Mouse (Mus musculus) adrenal gland, postnatal 10 days (tissue): ENCODE results near the gene Cox8b. TPM values are rescaled to one million over a fixed set of nuclear protein-coding genes. Genes with fewer than 3 reads are reported as not detected.
"Not testable (repeated sequence)": the region's sequence is repeated elsewhere in the genome, so short reads cannot be mapped to it uniquely, and the experiment has no call there.

ENCODE experiments used
- DNase-seq: peaks from one replicate; pipeline ENCODE4 v3.0.0; 2021; ENCODE audit warnings: mixed read lengths
- total RNA-seq, 2 experiments: library from RNA; stranded (reverse); gene quantifications; 2 replicates each; pipeline ENCODE4 v1.2.3; 2021

Cox8b gene
- total RNA-seq, 2 experiments from 2014 or later, result 2,860 to 2,972 TPM

DNA sequence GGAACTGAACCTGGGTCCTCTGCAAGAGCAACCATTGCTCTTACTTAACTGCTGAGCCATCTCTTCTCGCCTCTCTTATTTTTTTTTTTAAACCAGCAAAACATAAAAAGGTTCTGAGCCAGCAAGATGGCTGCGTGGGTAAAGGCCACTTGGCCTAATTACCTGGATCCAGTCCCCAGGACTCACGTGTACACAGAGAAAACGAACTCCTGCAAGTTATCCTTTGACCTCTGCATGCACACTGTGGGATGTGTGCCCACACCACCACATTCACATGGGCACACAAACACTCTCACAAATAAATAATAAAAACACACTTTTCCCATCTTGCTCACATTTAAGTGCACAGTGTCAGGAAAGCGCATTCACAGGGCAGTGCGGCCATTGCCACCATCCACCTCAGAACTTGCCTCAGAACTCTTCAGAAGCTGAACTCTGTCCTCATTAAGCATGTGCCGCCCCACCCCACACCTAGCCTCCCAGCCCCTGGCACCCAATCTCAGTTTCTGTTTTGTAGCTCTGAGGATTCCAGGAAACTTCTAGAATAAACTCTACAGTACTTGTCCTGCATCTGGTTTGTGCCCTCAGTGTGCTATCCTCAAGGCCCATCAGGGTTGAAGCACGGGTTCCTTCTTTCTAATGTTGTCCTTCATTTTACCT, 13.9 kb upstream of the Cox8b start:
- DNase-seq, result no peak

DNA sequence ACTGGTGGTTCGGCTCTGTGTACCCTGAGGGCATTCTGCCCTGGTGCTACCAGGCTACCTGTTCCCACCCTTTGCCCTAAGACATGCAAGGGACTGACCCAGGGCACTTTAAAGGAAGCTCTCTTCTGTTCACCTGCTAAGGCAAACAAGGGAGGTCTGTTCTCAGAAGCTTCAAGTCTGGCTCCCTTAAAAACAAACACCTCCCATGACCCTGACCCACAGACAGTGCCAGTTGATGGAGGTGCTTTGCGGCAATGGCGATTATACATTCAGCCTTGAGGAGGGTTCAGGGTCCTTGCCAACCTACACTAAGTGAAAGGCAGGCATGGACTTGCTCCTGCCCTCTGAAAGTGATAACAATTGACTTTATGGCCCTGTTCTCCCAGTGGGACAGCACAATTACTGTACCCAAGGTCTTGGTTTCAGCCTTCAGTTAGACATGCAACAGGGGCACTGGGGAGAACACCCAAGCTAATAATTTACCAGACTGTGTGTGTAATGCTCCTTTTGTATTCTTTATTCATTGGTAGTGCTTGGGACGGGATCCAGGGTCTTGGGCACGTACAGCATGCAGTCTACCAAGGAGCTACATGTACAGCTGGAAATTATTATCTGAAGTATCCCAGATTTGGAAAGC, 12.7 kb upstream of the Cox8b start:
- no peak for DNase-seq

DNA sequence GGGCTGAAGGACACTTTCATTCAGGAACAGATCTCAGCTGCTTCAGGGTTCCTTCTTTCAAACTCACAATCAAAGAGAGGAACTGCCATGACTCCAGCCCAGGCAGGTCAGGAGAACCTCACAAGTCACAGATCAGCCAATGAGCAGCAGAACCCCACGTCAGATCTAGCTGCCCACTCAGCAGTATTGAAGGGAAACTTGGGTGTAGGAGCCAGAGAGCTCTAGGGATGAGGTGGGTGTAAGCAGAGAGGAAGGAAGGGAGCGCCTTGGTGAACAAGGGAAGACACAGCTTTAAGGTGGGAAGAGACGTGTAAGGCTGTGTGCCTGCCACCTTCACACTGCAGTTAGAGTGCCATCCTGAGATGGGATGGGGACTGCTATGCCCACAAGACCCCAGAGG, 12.0 kb upstream of the Cox8b start:
- no peak for DNase-seq

DNA sequence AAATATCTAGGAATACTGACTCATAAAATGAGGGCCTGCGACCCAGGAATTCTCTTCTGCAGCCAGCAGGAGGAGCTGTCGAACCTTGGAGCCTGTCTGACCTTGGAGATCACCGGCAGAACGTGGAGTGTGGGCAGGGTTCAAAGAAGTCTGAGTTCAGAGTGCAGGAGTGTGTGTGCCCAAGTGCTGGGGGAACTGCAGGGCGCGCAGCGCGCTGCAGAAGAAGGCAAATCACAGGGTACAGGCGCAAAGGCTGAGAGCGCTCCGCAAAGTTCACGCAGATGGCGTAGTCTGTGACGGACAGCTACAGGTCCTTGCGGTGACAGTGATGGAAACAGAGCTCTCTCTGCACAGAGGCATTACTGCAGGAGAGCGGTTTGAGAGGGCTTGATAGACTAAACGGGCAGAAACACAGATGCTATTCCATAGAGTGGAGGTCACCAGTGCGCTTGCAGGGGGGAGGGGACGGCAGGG, 8.4 kb upstream of the Cox8b start:
- DNase-seq, result peak; percentile 89

DNA sequence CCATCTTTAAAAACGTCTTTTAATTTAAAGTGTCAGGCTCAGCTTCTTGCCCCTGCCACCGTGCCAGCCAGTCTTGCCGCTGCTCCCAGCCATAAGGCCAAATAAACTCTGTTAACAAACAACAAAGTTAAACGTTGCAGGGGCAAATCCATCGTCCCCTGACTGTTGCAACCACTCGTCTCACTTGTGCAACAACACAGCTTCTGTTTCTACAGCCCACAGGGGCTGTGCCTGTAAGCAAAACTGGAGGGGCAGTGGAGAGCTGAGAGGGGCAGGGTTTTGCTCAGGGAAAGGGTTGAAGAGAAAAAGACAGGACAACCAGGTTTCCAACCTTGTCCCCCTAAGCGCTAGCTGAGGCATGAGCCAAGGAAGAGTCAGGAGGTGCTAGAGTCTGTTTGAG, 7.9 kb upstream of the Cox8b start:
- peak; percentile 38 for DNase-seq

DNA sequence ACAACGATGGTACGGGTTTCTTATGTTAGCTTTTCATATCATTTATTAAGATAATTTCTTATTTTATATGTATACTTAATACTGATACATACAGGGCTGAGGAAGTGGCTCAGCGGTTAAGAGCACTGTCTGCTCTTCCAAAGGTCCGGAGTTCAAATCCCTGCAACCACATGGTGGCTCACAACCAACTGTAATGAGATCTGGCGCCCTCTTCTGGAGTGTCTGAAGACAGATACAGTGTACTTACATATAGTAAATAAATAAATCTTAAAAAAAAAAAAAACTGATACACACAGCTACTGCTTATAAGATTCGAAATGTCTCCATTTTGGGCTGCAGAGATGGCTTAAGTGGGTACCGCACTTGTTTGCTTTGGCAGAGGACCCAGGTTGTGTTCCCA, 7.5 kb upstream of the Cox8b start:
- no peak for DNase-seq

DNA sequence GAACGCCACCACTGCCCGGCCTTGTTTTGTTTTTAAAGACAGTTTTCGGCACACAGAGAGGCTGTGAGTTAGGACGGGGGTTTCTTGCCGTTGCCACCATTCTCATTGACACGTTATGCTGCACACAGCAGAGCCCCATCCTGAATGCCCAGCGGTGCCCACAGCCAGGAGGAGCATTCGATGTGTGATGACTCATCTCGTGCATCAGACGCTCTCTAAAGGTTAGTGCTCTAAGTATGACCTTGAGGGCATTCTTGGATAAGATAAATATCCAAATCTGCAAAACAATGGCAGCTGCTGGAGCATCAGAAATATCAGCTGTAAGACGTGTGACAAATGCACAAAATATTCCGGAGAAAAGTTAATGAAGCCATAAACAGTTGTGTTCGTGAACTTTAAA, 6.9 kb upstream of the Cox8b start:
- peak; percentile 65 for DNase-seq

DNA sequence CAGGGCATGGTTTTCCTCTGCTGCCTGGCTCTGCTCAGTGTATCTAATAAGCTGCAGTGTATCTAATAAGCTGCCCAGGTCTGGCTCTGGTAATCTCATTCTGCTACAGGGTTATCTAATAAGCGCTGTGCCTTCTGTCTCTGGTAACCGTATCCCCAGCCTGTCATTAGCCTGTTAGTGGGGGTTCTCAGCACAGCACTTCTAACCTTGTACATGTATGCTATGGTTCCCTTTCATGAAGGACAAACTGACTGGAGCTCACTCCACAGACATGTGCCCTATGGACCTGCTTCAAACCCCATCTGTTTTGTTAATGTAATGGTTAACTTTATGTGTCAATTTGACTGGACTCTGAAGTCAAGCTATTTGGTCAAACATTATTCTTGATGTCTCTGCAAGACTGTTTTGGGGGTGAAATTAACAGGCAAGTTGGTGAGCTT, 5.4 kb upstream of the Cox8b start:
- no peak for DNase-seq

DNA sequence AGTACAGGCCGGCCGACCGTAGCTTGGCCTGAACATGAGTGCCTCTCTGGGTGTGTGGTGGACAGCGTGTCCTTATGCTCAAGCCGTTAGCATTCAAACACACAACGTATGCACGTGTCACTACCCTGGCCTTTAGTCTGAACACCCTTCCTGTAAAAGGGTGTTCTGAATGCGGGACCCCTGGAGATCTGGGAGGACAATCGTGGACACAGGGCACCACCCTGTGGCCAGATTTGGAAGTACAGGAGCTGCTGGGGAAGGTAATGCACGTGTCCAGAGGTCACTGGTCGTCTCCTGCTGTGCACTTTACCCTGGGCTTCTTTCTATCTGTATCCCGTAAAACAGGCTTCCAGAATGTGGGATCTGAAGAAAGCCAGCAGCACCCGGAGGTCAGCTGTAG, 3.0 kb upstream of the Cox8b start:
- DNase-seq, result peak; percentile 90

DNA sequence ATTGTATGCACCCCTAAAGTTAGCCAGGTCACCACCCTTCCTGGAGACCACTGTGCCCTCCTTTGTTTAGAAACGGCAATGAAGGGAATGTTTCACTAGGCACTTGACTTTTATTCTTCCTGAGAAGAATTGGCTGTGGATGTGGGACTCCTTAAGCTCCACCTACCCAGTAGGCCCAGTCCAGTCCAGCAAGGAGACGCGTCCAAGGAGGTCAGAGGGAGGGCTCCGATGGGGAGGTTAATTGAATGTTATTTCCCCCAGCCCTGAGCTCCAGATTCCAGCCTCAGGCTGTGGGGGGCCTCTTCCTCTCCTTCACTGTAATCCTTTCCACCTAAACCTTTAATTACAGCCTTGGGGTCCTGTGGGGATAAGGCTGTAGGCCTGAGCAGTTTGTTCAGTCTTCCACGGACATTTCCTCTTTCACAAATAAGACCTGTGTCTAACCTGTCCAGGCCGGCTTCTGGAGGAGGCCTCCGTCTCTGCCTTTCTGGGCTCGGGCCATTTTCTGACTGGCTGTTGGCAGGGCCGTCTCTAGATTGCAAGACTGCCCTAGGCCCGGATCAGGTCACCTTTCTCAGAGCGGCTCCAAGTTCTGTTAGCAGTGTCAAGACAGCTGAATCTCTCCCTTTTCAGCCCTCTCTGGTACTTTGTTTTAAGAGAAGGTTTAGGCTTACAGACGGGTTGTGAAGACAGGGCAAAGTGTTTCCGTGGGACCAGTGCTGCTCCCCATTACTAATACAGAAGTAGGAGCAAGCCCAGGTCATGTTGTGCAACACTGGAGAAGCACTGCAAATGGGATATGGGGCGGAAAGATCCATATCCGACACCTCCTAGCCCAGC, 2.0 kb upstream of the Cox8b start:
- peak; percentile 74 for DNase-seq

DNA sequence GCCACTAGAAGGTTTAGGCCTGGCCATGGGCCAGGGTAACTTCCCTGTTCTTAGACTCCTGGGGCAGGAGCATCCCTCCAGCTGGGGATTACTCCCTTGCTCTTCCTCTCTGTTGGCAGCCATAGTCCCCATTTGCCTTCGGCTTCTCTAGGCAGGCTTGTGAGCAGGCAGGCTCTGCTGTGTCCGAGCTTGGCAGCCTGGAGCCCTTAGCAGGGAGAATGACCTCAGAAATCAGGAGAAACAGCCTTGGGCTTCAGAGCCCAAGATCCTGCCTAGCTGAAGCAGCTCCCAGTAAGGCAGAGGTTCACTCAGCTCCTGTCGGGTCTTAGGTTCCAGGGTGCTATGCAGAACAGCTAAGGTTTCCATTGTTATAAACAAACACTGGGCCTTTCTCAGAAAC, 1.1 kb downstream of the Cox8b start:
- peak; percentile 58 for DNase-seq

DNA sequence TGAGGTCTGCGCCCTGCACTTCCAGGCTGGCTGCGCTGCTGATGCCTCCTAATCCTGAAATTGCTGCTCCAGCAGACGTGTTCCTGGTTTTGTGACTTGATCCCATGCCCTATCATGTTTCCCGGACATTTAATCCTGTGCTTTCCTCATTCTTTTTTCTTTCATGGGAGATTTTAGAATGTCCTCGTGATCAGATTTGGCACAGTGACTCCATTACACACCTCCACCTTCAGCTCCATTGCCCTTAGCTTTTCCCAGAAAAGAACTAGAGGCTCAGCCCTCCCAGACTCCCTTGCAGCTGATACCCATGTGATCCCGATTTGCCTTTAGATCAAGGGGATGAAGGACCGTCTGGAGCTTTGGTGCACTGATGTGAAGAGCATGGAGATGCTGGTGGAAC, 2.4 kb downstream of the Cox8b start:
- DNase-seq, result no peak

DNA sequence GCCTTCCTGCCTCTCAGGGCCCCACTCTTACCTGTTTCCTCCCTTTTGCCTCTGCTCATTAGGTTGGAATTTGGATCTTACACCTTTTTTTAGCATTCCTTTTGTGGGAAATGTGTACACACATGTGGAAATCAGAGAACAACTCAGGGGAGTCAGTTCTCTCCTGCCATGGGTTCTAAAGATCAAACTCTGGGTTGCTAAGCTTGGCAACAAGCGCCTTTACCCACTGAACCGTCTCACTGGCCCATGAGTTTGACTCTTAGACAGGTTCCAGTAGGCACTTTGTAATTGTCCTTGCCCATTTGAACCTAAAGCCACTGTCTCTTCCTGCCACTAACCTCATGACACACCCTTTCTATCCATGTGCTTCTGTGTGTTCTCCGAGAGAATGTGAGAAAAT, 5.6 kb downstream of the Cox8b start:
- no peak for DNase-seq

DNA sequence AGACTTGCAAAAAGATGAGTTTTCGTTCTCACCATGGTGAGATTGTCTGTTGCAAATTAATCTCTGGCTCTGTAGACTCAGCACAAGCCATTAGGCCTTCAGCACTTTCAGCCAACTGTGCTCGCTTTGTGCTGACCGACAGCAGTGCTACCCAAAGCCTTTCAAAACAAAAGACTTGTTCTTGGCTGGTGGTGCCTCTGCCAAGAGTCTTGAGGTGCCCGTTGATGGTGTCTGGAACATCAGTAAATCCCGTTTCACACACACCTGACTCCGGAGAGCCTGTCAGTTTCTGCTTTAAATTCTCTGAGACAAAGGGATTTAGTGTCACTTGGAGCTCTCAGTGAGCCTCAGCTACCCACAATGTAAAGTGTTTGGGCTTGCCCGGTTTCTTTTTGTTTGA, 6.2 kb downstream of the Cox8b start:
- DNase-seq, result no peak

DNA sequence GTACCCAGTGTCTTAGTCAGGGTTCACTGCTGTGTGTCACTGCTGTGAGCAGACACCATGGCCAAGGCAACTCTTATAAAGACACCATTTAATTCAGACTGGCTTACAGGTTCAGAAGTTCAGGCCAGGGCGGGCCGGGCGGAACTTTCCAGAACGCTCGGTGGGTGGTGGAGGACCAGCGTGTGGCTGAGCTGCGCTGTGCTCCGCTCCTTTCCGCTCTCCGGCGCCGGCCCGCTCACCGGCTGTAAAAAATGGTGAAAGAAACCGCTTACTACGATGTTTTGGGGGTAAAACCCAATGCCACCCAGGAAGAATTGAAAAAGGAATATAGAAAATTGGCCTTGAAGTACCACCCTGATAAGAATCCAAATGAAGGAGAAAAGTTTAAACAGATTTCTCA, 9.6 kb downstream of the Cox8b start:
- not testable (repeated sequence) for DNase-seq

DNA sequence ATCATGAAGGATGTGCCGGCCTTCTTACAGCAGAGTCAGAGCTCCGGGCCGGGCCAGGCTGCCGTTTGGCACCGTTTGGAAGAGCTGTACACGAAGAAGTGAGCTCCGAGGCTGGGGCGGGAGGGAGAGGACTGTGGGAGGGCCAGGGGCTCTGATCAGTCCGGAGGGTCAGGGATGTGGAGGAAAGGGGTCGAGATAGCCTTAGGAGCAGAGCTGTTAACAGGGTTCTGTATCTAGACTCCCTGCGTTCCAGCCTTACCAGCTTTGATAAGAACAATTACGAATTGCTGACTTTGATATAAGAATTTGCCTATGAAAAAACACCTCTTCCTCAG, 17.8 kb downstream of the Cox8b start:
- no peak for DNase-seq

DNA sequence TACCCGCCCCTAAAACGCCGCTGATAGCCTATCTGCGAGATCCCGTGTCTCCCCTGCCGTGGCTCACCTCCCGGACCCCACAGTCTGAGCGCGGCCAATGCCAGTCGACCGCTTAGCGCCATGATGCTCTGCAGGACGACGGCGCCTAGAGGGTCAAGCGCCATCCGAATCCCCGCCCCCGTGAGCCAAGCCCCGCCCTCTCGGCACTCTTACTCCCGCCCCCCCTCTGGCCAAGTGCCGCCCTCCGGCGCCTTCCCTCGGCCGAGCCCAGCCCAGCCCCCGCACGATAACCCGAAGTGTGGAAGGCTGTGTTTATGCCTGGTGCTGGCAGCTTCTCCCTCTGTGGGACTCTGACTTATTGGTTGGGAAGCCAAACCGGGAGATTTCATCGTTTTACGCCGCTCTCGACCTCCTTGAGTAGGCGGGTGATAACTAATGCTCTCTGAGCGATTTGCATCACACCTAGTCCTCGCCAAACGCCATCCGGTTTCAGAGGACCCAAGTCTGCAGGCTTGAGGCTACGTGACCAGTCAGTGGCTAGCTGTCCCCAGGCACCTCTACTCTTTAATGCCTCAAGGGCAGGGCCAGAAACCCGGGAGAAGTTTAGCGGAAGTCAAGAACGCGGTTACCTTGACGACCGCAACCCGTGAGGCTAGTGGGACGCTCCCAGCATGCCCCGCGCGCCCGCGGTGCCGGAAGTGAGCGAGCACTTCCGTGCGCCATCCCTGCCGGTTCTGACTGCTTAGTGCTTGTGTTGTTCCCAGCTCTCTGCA, 18.4 kb downstream of the Cox8b start, which contains the start of the genes Psmd13 and Sirt3:
Psmd13 (plus strand) TSS at position 273 of the 773 bp plus-strand sequence.
Sirt3 (minus strand) TSS at position 614 of the 773 bp plus-strand sequence.
- DNase-seq, result peak; percentile 97

DNA sequence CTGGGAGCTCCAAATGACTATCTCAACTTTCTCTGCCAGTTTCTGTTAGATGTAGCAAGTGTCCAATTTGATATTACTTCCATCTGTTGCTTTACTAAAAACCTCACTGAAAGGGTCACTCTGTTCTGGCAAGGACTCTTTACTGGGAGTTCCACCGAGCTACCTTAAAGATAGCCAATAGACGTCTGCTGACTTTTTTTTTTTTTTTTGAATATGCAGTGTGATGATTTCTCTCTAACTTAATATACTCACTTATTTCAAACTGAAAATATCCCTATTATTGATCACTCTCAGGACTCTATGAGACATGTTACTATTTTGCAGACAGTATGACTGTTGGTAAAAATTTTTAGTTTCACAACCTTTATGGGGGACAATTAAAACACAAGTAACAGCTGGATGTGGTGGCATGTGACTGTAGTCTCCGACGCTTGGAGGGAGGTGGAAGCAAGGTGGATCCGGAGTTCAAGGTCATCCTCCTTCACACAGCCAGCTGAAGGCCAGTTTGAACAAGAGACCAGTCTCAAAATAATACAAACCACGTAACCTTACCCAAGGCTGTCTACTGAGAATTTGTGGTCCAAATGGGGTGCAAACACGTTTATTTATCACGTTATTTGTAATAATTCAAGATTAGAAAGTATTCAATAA, 19.3 kb downstream of the Cox8b start:
- DNase-seq, result no peak

DNA sequence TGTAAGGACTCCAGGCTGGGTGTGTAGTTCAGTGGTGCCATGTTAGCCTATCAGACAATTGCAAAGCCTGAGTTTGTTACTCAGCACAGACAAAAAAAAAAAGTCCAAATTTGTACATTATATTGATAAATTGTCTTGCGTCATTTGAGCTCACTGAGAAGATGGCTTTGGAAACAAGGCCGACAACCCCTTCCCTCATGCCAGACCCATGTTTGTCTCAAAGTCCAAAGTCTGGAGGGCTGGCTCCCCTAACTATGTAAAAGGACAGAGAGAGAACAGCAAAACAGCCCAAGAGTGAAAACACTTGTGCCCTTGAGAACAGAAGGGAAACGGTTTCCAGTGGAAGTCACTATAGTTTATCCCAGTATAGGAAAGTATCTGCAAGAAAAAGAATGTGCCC, 19.8 kb downstream of the Cox8b start:
- DNase-seq, result no peak

DNA sequence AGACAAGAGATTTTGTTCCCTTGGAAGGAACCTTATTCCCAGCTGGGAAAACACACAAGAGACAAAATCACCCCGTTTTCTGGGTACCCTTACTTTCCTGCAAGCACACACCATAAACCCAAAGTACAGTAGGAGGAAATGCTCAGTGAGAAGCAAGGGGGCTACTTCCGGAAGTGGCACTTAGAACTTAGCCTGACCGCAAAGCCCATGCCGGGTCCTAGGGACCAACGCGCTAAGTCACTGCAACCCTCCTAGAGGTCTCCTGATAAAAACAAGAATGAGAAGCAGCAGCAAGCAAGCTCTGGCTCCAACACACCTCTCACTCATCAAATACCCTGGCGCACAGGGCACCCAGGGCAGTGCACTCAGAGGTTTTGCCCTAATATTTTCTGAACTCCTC, 20.9 kb downstream of the Cox8b start:
- no peak for DNase-seq

DNA sequence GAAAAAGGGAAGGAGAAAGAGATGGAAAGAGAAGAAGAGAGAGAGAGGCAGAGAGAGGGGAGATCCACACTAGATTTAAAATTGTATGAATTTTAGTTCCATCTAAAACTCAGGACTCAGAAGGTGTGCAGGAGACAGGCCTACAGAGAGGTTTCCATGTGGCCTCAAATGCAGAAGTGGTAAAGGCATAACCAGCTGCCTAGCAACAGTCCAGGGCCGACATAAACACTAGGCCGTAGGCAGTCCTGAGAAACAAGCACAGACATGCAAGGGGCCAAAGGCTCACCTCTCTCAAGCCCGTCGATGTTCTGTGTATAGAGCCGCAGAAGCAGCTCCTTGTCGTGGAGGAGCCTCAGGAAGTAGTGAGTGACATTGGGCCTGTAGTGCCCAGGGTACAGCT, 22.9 kb downstream of the Cox8b start:
- DNase-seq, result no peak

DNA sequence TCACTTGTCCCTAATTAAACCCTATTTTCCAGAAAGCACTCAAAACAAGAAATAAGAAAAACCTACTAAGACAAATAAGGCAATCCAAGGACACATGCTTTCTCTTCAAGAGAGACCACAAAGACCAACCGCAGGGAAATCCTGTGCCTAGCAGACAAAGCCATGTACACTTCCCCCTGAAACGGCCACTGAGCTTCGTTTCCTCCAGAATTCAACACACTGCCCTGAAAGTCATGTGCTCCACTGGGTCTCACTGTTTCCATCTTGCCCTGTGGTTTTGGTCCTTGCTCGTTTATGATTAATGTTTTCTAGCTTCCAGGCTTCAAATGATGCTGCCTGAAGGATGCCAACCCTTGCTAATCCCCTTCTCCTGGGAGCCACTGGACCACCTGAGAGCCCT, 26.0 kb downstream of the Cox8b start:
- DNase-seq, result no peak
